Mouse (Mus musculus) embryonic facial prominence, embryonic 11.5 days (tissue): ENCODE measurements at regions not wholly inside any gene's neighbourhood (a gene's known extent, or its start where the extent isn't known, plus 50 kb on each side); places are given as distances from the start of the nearest gene placed in this dataset.

Experiments
- ATAC-seq: fragments of 200-750 bp; cut with Nextera tagmentation; replicated peaks from 2 replicates; pipeline ENCODE4 v1.8.0; 2017; ENCODE audit warnings: low read depth; ENCODE audit not compliant: insufficient number of reproducible peaks, low FRiP score, low TSS enrichment
- DNase-seq: peaks from one replicate; pipeline ENCODE4 v3.0.0-alpha.2; 2015; ENCODE audit warnings: low spot score
- H3K27ac ChIP-seq: fragments of 300-500 bp; sonication (generic); replicated peaks from 2 replicates; pipeline ENCODE4 v1.5.1; 2014; ENCODE audit warnings: mild to moderate bottlenecking, low read depth, low read length, control low read depth
- H3K27me3 ChIP-seq: fragments of 300-500 bp; sonication (generic); 2 replicates; pipeline ENCODE4 v1.6.1; 2014; ENCODE audit warnings: mild to moderate bottlenecking, low read length, moderate library complexity, mixed read lengths; ENCODE audit not compliant: control insufficient read depth, insufficient read depth
- H3K36me3 ChIP-seq: fragments of 300-500 bp; sonication (generic); replicated peaks from 2 replicates; pipeline ENCODE4 v1.6.1; 2014; ENCODE audit warnings: low read depth, mild to moderate bottlenecking, low read length, moderate library complexity, mixed read lengths; ENCODE audit not compliant: control insufficient read depth, insufficient read depth
- H3K4me1 ChIP-seq: fragments of 300-500 bp; sonication (generic); 2 replicates; pipeline ENCODE4 v1.6.1; 2014; ENCODE audit warnings: low read length, mixed read lengths; ENCODE audit not compliant: control insufficient read depth, insufficient read depth
- H3K4me2 ChIP-seq: fragments of 300-500 bp; sonication (generic); 2 replicates; pipeline ENCODE4 v1.6.1; 2014; ENCODE audit warnings: low read depth, mild to moderate bottlenecking, control low read depth, low read length, moderate library complexity
- H3K4me3 ChIP-seq: fragments of 300-500 bp; sonication (generic); 2 replicates; pipeline ENCODE4 v1.5.1; 2014; ENCODE audit warnings: low read depth, low read length, control low read depth
- H3K9ac ChIP-seq: fragments of 300-500 bp; sonication (generic); replicated peaks from 2 replicates; pipeline ENCODE4 v1.6.1; 2014; ENCODE audit warnings: mild to moderate bottlenecking, control low read depth, low read length
- H3K9me3 ChIP-seq: fragments of 300-500 bp; sonication (generic); replicated peaks from 2 replicates; pipeline ENCODE4 v1.6.1; 2016; ENCODE audit warnings: mild to moderate bottlenecking, low read length, inconsistent platforms, mixed read lengths; ENCODE audit not compliant: control insufficient read depth
- WGBS: fragments of 180-500 bp; shearing (Covaris S2); extraction: QIAGEN DNeasy Blood & Tissue Kit; methylation state at CpG from one replicate; pipeline ENCODE4 v1.1.7; 2014; 5-methylcytosine and 5-hydroxymethylcytosine counted together

DNA sequence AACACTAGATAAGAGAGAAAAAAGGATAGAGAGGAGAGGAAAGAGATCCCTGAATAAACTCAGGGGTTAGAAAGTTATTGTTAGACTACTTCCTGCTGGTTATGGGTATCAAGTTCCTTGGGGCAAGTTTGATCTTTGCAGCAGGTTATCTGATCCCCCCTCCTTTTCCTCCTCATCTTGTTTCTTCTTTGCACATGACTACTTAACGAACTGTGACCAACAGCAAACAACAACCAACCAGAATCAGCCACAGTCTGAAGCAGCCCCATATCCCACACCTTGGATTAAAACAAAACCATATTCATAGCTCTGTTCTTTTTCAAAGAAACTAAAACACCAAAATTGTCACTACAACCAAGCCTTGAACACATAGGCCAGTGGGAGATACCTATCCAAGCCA, 94.5 kb downstream of the Adamts15 start:
- no peaks in the 10 kb centered on the region for H3K4me1 ChIP-seq
- no peak overlapping the region for H3K4me3 ChIP-seq
- ATAC-seq (no peak), DNase-seq (no peak)
- H3K9me3 ChIP-seq: no peaks in the 10 kb centered on the region
- no peak overlapping the region for H3K27ac ChIP-seq
- no peak overlapping the region for H3K9ac ChIP-seq
- H3K4me2 ChIP-seq: no peak overlapping the region
- WGBS: 50% methylated on average over 1 of the region's 1 CpGs
- H3K36me3 ChIP-seq: no peaks in the 10 kb centered on the region
- no peaks in the 10 kb centered on the region for H3K27me3 ChIP-seq

DNA sequence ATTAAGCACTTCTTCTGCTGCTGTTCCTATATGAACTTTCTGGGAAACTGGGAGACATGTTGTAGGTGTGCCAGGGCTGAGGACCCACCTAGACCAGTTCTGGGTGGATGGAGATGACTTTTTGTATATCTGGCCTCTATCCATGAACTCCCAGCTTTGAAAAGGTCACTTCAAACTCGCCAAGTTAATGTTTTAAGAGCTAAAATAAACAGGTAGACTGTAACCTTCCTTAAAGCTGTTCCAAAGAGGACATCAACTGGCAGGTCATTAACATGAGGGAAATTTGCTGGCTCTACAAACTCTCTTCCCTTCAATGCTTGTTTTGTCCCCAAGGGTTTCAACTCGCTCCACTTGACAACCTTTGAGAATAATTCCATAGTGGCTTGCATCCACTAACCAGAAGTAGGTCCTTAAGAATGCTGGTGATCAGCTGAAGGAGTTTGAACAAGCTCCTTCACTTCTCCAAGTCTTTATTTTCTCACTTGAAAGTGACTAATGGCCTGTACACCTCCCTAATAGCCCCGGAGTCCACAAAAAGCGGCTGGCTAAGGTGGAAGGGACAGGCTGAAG, 98.1 kb downstream of the Adamts15 start:
- no peak for ATAC-seq

DNA sequence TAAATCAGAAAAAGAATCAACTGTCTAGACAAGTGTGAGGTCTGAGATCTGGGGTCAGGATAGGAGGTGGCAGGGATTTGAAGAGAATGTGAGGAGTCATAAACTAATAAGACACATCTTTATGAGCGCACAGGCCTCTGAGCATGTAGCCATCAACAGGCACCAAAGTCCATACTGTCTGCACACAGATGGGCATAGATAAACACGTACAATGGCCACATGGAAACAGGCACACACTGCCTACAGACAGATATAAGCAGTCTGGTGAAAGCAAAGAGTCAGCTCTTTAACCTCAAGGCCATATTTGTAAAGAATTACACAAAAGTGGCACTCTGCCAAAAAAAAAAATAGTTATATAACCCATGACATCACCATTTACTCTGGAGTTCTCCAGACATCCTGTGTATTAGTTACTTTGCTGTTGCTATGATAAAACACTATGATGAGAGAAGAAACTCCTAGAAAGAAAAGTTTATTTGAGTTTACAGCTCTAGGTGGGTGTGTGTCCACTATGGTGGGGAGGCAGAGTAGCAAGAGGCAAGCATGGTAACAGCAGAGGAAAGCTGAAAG, 101.4 kb downstream of the Adamts15 start:
- H3K36me3 ChIP-seq: no peaks in the 10 kb centered on the region
- H3K4me1 ChIP-seq: no peaks in the 10 kb centered on the region
- H3K9ac ChIP-seq: no peak overlapping the region
- WGBS: 90% methylated on average over 2 of the region's 2 CpGs
- DNase-seq: no peak
- no peak for ATAC-seq
- no peak overlapping the region for H3K4me3 ChIP-seq
- H3K27me3 ChIP-seq: no peaks in the 10 kb centered on the region
- no peaks in the 10 kb centered on the region for H3K9me3 ChIP-seq
- H3K27ac ChIP-seq: no peak overlapping the region
- H3K4me2 ChIP-seq: no peak overlapping the region

More for the DNA sequence above, 98.1 kb downstream of the Adamts15 start:
- WGBS: 72% methylated on average over 4 of the region's 4 CpGs
- no peaks in the 10 kb centered on the region for H3K27me3 ChIP-seq
- DNase-seq: no peak
- no peaks in the 10 kb centered on the region for H3K36me3 ChIP-seq
- no peak overlapping the region for H3K9ac ChIP-seq
- H3K9me3 ChIP-seq: no peaks in the 10 kb centered on the region
- no peak overlapping the region for H3K4me2 ChIP-seq
- no peak overlapping the region for H3K4me3 ChIP-seq
- H3K27ac ChIP-seq: no peak overlapping the region
- H3K4me1 ChIP-seq: no peaks in the 10 kb centered on the region

DNA sequence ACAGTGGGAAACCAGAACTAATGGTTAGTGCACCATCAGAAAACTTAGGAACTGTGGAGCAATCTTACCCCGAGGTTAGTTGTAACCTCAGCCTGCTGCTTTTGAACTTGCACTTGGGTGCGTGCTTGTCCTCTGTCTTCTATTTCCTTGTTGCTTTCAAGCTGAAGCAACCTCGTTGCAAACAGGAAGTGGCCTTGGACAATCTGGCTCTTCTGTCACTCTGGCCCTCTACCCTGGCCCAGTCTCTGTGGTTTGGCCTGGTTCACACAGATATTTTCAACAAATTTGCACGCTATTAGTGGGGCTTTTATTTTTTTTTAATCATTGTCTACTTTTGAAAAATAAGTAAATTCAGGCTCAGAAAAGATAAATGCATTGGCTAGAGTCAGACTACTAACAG, 109.0 kb downstream of the Adamts15 start:
- Histone ChIP-seq H3K4me1 (no peaks in the 10 kb centered on the region), H3K36me3 (no peaks in the 10 kb centered on the region), H3K4me2 (no peak overlapping the region), H3K9ac (no peak overlapping the region), H3K4me3 (no peak overlapping the region), H3K9me3 (no peaks in the 10 kb centered on the region), H3K27me3 (no peaks in the 10 kb centered on the region), H3K27ac (no peak overlapping the region)
- ATAC-seq: no peak
- no peak for DNase-seq
- 66% methylated on average over 4 of the region's 4 CpGs for WGBS

DNA sequence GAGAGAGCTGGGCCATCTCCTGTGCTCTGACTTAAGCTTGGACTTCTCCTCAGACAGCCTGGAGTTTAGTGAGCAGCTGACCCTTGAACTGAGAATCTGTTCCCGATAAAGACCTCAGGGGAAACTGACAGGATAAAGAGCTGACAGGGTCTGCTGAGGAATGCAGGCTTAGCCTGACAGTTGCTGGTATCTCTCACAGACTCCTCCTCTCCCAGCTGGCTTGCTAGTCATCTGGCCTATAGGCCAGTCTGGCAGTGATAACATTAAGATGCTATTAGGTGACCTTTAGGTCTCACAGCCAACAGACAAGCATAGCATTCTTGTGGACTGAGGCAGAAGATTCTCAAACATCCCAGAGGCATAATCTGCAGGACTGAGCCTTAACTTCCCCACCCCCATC, 111.4 kb downstream of the Adamts15 start:
- ATAC-seq (no peak), DNase-seq (no peak)
- WGBS: 0% methylated on average over 1 of the region's 1 CpGs
- Histone ChIP-seq H3K4me3 (no peak overlapping the region), H3K27ac (no peak overlapping the region), H3K9me3 (no peaks in the 10 kb centered on the region), H3K4me2 (no peak overlapping the region), H3K27me3 (no peaks in the 10 kb centered on the region), H3K36me3 (no peaks in the 10 kb centered on the region), H3K9ac (no peak overlapping the region), H3K4me1 (no peaks in the 10 kb centered on the region)

DNA sequence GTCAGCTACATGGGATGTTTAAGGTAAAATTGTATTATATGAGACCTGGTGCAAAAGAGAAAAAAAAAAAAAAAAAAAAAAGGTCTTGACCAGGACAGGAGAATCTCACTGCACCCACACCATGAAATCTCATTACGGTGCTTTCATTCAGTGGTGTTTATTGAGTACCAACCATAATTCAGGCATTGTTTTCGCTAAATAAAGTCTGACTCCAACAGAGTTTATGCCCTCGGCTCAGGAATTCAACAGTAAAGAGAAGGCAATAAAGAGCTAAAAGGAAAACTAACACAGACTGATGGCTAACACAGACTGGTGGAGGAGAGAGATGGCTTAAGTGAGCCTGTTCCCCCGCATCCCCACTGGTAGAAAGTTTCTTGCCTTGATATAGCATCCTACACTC, 112.0 kb downstream of the Adamts15 start:
- Histone ChIP-seq H3K27me3 (no peaks in the 10 kb centered on the region), H3K27ac (no peak overlapping the region), H3K4me2 (no peak overlapping the region), H3K9ac (no peak overlapping the region), H3K9me3 (no peaks in the 10 kb centered on the region), H3K36me3 (no peaks in the 10 kb centered on the region), H3K4me3 (no peak overlapping the region), H3K4me1 (no peaks in the 10 kb centered on the region)
- ATAC-seq (no peak), DNase-seq (no peak)
- WGBS: 54% methylated on average over 4 of the region's 4 CpGs

DNA sequence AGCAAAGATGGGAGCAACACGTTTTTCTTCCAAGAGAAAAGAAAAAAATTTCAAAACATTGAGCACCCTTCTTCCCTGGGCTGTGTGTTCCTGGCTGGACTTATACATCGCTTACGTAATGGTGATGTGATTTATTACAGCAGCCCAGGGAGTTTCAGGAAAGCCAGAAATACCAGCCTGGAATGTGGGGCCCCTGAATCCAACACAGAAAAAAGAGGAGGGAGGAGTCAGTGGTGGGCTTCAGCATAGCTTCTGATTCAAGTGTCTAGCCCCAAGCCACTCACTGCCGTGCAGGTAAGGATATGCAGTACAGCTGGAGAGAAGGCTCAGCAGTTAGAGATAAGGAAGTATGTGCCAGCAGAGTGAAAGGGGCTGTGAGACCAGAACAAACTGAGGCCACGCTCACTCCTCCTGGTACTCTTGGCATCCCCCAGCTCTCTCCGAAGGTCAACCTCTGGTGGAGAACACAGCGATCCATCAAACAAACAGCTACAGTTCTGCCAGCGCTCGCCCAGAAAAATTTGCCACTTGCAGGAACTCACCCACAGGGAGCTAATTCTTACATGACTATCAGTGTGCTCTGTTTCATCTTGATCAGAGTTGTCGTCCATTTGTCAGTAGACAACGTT, 113.3 kb downstream of the Adamts15 start:
- H3K27ac ChIP-seq: no peak overlapping the region
- H3K9me3 ChIP-seq: no peaks in the 10 kb centered on the region
- H3K4me1 ChIP-seq: no peaks in the 10 kb centered on the region
- DNase-seq: no peak
- WGBS: 65% methylated on average over 11 of the region's 11 CpGs
- ATAC-seq: no peak
- no peak overlapping the region for H3K9ac ChIP-seq
- no peak overlapping the region for H3K4me3 ChIP-seq
- no peak overlapping the region for H3K4me2 ChIP-seq
- H3K27me3 ChIP-seq: no peaks in the 10 kb centered on the region
- H3K36me3 ChIP-seq: no peaks in the 10 kb centered on the region

DNA sequence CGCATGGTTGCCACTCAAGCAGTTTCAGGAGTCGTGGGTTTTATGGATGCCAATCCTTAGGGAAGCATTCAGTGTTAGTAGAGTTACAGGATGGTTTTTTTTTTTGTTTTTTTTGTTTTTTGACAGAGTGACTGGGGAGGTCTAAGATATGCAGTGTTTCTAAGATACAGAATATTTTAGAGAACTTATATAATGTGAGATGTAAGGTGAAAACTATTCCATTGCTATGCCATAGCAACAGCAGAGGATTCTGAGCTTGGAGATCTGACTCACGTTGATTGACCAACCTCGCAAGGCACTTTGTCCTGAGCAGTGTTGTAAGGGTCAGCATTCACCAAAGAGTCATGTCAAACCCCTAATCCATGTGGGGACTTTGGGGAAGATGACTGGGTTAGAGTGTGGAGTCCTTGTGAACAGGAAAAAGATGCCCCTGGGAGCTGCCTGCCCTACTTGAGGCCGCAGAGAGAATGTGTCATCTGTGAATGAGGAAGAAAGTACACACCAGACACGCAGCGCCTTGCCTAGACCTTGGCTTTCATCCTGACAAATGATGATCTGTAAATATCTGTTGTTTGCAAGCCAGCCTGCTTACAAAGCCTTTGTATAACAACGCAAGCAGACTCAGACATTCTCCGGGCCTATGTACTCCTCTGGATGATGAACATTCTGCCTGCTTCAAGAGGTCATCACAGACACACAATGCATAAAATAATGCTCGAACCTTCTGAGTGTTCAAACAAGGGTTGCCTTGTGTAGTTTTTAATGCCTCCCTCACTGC, 118.3 kb downstream of the Adamts15 start:
- no peaks in the 10 kb centered on the region for H3K36me3 ChIP-seq
- ATAC-seq (no peak), DNase-seq (no peak)
- H3K9me3 ChIP-seq: no peaks in the 10 kb centered on the region
- 86% methylated on average over 10 of the region's 10 CpGs for WGBS
- no peak overlapping the region for H3K4me2 ChIP-seq
- H3K27me3 ChIP-seq: no peaks in the 10 kb centered on the region
- no peak overlapping the region for H3K9ac ChIP-seq
- H3K4me3 ChIP-seq: no peak overlapping the region
- H3K27ac ChIP-seq: no peak overlapping the region
- no peaks in the 10 kb centered on the region for H3K4me1 ChIP-seq
